Mouse (Mus musculus) kidney, postnatal 4 days (tissue): ENCODE measurements at regions not wholly inside any gene's neighbourhood (a gene's known extent, or its start where the extent isn't known, plus 50 kb on each side); places are given as distances from the start of the nearest gene placed in this dataset.

Experiments used
- DNase-seq, 2 experiments: peaks; one replicate each; pipeline ENCODE4 v3.0.0; 2021; ENCODE audit warnings: mixed read lengths in 2 of 2

GRCm38 (mm10) chr10:109479941-109480340, 469.2 kb upstream of the Syt1 start:
- DNase-seq: no peak

- DNase-seq: no peak
Observed at GRCm38 (mm10) chr10:109466516-109466915, 455.7 kb upstream of the Syt1 start.

GRCm38 (mm10) chr10:109431112-109431511, 420.3 kb upstream of the Syt1 start:
- DNase-seq: no peak

- DNase-seq: no peak
Observed at GRCm38 (mm10) chr10:109427878-109428277, 417.1 kb upstream of the Syt1 start.

GRCm38 (mm10) chr10:109407011-109407410, 396.2 kb upstream of the Syt1 start:
- DNase-seq: peak; percentile 9 to 26

GRCm38 (mm10) chr10:109405116-109405685, 394.4 kb upstream of the Syt1 start:
- no peak for DNase-seq

GRCm38 (mm10) chr10:109383758-109384157, 373.0 kb upstream of the Syt1 start:
- peak; percentile 28 to 29 for DNase-seq

- DNase-seq: no peak
Observed at GRCm38 (mm10) chr10:109378846-109379245, 368.1 kb upstream of the Syt1 start.

GRCm38 (mm10) chr10:109360161-109360560, 349.4 kb upstream of the Syt1 start:
- DNase-seq: no peak

- no peak for DNase-seq
Observed at GRCm38 (mm10) chr10:109358812-109359211, 348.0 kb upstream of the Syt1 start.

GRCm38 (mm10) chr10:109332846-109333386, 322.1 kb upstream of the Syt1 start:
- no peak for DNase-seq

GRCm38 (mm10) chr10:109309286-109309685, 298.5 kb upstream of the Syt1 start:
- no peak for DNase-seq

- DNase-seq: no peak
Observed at GRCm38 (mm10) chr10:109300199-109300598, 289.4 kb upstream of the Syt1 start.

- DNase-seq: no peak
Observed at GRCm38 (mm10) chr10:109299785-109300184, 289.0 kb upstream of the Syt1 start.

- no peak for DNase-seq
Observed at GRCm38 (mm10) chr10:109283348-109283747, 272.6 kb upstream of the Syt1 start.

GRCm38 (mm10) chr10:109249781-109250180, 239.0 kb upstream of the Syt1 start:
- DNase-seq: no peak

GRCm38 (mm10) chr10:109246328-109246727, 235.5 kb upstream of the Syt1 start:
- no peak for DNase-seq

- no peak for DNase-seq
Observed at GRCm38 (mm10) chr10:109237026-109237425, 226.2 kb upstream of the Syt1 start.

- no peak for DNase-seq
Observed at GRCm38 (mm10) chr10:109226989-109227388, 216.2 kb upstream of the Syt1 start.

- no peak for DNase-seq
Observed at GRCm38 (mm10) chr10:109188761-109189503, 178.2 kb upstream of the Syt1 start.

- DNase-seq: no peak
Observed at GRCm38 (mm10) chr10:109188252-109188651, 177.5 kb upstream of the Syt1 start.

GRCm38 (mm10) chr10:109185243-109185642, 174.5 kb upstream of the Syt1 start:
- no peak for DNase-seq

GRCm38 (mm10) chr10:109180527-109180926, 169.7 kb upstream of the Syt1 start:
- DNase-seq: no peak

GRCm38 (mm10) chr10:109160730-109161129, 149.9 kb upstream of the Syt1 start:
- DNase-seq: no peak
